Mouse (Mus musculus) left cerebral cortex, postnatal 36 days (tissue): ENCODE data around the gene Slc12a7. TPM values are rescaled to one million over a fixed set of nuclear protein-coding genes. Genes with fewer than 3 reads are reported as not detected.

ENCODE experiments used
- DNase-seq, 2 experiments: peaks; one replicate each; pipeline ENCODE4 v3.0.0; 2021 to 2022; ENCODE audit warnings: low spot score in 2 of 2, mixed read lengths in 1 of 2
- intact Hi-C: fragments of 180-260 bp; cut with DNase I; formaldehyde crosslinking; loops from one replicate; pipeline ENCODE4 v1.15.1; 2025
- total RNA-seq, 2 experiments: library from RNA; stranded (reverse); gene quantifications; 2 replicates each; pipeline ENCODE4 v1.2.3; 2021

Slc12a7 gene
- total RNA-seq, 2 experiments from 2014 or later, result 3.6 to 3.8 TPM

DNA sequence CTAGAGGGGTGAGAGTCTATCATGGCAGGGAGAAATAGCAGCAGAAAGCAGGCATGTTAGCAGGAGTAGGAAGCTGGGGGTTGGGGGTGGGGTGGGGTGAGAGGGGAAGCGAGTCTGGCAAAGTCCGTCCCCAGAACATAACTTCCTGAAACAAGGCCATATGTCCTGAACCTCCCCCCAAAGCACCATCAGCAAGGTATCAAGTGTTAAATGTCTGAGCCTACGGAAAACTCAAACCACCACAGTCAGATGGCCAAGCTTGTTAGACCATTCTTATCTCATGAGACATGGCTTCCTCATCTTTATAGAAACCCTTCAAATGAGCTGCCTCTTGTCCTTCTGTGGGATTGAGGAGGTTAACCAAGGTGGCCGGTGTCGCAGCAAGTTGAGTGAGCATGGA, 60.3 kb downstream of the Slc12a7 start:
- no peak for DNase-seq
- intact Hi-C loops, result no loop called here

DNA sequence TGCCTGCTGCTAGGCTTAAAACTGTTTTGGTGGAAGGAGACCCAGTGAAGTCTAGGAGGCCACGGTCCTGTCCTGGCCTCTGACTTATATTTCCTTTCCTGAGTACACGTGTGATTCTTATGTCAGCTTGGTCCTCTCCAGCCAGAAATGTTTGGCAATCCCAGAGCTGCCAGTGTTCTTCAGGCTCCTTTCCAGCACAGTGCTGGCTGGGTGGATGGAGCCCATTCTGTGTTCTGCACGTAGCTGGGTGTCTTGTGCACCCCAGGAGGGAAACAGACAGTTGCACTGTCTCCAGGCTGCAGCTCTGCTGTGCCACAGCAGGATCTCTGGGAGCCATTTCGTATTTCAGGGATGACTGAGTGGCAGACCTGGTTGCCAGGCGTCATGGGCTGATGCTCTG, 66.2 kb downstream of the Slc12a7 start:
- DNase-seq, result no peak
- intact Hi-C loops, result no loop called here

DNA sequence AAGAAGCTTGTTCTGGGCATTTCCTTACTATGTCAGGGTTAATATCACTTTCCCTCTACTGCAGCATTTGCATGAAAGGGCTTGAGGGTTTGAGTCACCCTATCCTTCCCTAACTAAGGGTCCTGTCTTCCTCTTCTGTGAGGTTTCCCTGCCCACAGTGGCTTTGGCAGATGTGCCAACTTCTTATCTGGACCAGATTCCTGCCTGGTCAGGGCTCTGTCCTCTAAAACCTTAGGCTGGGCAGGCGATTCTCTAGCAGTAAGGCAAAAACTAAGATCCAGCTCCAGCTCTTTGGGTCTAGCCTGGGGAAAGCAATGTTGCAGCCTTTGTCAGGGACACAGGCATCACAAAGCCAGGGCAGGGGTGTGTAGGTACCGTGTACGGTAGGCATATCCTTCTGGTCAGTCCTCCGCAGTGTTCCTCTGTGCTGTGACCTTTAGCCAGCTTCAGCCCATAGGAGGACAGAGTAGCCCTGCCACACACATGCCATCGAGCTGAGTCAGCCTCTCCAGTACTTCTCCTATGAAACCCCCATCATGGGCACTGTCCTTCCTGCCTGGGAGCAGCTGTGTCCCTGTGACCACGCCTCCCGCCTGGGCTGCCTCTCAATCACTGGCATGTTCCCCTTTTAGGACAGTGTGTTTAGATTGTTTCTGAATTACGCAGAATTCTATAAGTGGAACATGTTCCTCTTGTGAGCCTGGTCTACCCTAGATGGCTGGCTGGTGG, 70.7 kb downstream of the Slc12a7 start:
- no peak for DNase-seq
- intact Hi-C loops, result no loop called here

DNA sequence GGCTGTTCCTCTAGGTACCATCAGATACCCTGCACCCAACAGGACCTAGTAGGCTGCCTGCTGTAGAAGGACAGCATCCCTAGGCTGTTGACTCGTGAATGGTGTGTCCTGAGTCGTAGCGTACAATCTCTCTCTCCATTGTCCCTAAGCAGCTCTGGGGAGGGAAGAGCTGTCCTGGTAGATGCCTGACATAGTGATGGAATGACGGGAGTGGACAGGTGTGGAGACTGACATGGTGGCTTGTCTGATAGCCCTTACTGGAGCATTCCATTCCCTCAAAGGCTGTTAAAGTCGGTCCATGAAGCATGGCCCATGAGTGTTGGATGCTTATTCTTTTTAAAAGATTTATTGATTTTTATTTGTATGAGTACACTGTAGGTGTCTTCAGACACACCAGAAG, 72.0 kb downstream of the Slc12a7 start:
- DNase-seq, result no peak
- intact Hi-C loops, result no loop called here

DNA sequence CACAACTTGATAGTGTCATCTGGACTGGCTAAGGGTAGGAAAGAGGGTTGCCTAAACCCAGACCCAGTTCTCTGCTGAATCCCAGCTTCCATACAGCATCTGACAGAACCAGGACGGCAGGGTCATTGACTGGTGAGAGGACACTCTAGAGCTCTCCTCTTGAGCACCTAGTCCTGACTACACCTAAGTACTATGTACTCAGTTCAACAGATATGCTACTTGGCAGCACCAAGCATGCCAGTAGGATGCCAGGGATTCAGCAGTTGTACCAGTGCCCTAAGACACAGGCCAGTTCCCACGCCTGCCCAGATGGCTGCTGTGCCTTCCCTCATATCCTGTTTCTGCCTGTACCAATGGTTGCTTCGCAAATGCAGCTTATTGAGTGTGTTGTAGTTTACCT, 80.0 kb downstream of the Slc12a7 start:
- no peak for DNase-seq
- intact Hi-C loops, result no loop called here

DNA sequence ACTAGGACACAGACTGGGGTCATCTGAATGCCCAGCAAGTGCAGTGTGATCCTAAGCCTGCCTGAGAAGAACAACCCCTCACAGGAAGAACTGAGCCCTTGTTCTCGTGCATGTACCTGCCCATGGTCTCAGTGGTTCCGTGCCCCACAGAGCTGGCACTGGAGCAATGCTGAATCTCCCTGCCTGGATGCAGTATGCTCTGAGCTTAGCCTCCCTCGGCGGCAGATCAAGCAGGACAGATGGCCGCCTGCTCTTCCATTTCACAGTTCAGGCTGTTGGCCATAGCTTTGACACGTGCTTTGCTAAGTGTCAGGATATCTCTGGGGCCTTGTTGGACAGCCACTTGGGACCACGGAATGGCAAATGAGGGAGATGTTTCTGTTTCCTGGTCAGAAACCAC, 81.3 kb downstream of the Slc12a7 start:
- intact Hi-C loops, result no loop called here
- DNase-seq, result no peak

DNA sequence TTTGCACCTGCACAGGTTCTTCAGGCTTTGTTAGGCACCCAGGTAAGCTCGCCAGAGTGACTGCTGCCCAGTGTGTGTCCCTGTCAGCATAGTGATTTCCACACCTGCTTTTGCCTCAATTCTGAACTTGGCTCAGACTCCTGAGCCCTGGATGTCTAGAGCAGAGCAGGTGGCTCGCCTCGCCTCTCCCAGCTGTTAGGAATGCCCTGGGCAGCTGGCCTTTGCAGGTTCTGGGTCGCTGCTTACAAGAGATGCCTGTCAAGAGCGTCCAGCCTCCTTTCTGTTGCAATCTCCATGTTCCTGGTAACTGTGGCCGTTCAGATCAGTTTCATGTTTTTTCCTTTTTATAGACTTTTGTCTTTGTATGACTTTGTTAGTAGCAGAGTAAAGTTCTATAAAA, 83.4 kb downstream of the Slc12a7 start:
- intact Hi-C loops, result no loop called here
- DNase-seq, result no peak

DNA sequence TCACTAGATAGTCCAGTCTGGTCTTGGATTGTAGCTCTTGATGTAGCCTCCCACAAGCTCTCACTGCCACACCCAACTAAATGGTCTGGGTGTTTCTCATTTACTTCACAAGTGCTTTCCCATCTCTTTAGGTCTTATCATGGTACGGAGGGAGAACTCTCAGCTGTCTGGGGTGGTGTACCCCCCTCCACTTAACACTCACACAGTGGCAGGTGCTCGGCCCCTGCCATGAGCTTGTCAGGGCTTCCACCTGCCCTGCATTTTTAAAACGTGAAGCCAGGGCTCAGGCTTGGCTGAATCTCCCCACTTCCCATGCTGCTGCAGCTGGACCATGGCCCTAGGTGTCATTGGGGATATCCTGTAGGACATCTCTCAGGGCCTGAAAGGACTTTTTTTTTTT, 86.0 kb downstream of the Slc12a7 start:
- intact Hi-C loops, result no loop called here
- no peak for DNase-seq

DNA sequence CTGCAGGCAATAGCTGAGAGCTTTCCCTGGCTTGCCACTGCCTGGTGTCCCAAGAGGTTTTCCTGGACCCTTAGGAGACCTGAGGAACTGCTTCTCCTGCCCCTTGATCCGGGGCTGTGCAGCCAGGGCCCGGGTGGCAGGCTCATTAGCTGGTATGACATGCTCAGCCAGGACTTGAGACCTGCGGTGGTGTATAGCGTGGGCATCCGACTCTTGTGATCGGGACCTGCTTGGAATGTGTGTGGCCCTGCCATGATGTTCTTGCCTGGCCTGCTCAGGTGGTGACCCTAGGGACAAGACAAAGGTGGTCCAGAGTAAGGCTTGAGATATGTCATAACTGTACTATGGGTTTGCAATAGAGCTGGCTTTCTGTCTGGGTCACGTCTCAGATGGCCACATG, 88.4 kb downstream of the Slc12a7 start:
- DNase-seq, result no peak
- intact Hi-C loops, result loop anchor here (2.0 kb wide), 1 partner anchor 102 kb away; no protein-coding TSS in a partner anchor

DNA sequence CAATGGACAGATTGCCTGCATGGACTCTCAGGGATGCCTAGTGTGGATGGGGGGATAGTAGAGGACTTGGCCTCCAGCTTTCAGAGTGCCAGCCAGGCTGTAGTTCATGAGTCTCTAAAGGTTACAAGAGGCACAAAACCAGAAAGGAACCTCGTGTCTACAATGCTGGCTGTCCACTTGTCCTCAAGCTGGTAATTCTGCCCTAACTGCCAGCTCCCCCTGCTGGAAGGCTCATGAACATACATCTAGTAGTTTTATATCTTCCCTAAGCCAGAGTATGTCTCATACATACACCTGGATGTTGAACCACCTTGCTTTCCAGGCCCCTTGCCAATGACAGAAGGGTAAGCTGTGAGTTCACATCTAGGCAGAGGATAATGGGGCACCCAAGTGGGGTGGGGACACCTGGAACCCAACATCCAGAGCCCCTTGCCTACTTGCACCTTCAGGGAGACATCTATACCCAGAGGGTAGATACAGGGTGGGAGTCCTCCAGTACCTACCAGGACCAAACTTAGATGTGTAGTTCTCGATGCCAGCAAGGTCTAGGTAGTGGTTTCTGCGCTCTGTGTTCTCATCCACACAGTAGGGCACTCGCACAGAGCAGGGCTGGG, 89.4 kb downstream of the Slc12a7 start:
- DNase-seq, result peak in 1 of 2 experiments; percentile 54
- intact Hi-C loops, result no loop called here

DNA sequence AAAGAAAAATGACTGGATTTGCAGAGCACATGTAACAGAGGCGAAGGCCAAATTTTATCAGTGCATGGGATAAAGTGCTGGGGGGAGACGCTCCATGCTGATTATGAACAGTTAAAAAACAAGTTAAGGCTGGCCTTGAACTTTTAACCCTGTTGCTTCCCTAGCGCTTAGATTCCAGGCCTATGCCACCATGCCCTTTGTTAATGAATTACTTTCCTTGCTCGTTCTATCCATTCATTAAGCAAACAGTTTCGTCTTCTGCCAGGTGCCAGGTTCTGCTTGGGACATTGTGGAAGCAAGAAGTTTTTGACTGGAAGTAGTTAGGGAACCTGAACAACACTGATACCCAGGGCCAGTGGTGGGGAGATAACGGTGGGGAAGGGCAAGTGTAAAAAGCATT, 90.8 kb downstream of the Slc12a7 start:
- intact Hi-C loops, result no loop called here
- no peak for DNase-seq

DNA sequence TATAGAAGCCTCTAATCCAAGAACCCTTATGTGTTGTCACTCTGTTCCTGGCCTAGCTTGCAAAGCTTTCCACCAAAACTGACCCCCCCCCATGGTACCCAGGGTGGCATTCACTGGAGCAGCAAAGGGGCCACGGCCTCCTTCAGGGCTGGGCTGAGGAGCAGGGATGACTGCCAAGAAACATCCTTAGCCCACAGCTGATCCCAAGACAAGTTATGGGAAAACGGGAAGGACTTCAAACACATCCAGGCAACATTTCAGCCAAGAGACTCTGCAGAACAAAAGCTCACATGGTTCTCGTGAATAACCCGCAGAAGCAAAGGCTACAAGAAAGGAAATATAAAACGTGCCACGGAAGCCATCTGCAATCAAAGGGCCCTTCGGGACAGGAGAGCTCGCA, 94.3 kb downstream of the Slc12a7 start:
- intact Hi-C loops, result no loop called here
- DNase-seq, result no peak

DNA sequence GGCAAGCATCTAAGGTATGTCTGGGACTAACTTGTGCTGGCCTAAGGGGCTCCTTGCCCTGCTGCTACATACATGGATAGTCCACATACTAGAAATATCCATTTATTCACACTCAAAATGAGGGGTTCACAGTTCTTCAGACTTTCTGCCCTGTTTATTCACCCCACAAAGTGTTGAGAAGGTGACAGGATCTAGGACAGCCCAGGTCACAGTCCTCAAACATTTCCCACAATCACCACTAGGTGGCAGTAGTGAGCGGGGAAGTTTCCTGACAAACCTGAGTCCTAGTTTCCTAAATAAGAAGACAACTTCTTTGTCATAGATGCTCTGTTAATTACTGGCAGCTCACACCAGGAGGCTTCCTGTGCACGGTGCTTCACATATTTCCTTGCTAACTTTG, 98.6 kb downstream of the Slc12a7 start:
- intact Hi-C loops, result loop anchor here (1.0 kb wide), 1 partner anchor 76 kb away; no protein-coding TSS in a partner anchor
- DNase-seq, result peak; percentile 29 to 33

DNA sequence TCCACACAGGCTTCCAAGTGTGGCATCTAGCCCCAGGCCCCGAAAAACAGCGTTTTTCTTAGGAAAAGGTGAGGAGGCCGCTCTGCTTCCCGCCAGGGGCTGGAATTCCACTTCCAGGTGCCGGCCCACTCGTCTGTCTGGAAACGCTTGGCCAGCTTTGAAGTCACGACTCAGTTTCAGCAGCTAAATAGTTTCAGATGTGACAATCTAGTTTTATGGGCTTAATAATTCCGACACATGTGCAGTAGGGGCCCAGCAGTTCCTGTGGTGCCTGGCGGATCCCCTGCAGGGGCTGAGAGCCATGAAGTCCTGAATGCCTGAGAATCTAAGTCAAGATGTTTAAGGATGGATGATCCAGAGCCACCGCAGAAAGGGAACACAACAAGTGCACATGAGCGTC, 100.9 kb downstream of the Slc12a7 start:
- no peak for DNase-seq
- intact Hi-C loops, result no loop called here

DNA sequence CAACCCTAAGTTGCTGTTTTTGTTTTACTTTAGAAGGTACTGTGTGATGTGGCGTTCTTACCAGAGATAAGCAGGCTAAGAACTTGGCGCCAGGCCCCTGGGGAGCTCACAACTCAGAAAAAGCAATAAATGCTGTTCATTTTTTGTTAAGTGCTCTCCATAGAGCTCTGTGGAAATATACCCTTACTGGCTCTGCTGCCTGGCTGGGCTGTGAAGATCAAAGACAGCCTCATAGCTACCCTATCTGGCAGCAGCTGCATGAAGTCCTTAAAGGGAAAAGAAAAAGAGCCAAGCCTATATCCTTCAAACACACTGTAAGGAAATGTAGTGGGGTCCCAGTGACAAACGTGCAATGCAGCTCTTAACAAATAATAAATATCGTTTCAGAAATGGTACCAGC, 102.9 kb downstream of the Slc12a7 start:
- intact Hi-C loops, result no loop called here
- no peak for DNase-seq

DNA sequence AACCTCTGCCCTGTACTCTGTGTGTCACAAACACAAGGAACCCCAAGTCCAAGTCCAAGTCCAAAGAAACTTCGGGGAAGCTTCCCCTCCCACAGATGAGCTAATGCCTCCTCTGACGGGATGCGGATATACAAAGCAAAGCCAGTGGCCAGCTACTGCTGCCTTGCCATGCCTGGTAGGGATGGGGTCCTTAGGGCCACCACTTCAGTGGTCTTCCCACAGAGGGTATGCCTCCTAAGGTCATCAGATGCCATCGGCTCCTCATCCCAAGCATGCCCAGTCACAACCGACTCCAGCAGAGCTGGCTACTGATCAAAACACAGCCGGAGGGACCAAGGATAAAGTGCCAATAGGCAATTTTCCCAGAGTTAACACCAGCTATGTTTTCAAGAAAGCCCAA, 103.6 kb downstream of the Slc12a7 start:
- no peak for DNase-seq
- intact Hi-C loops, result no loop called here

DNA sequence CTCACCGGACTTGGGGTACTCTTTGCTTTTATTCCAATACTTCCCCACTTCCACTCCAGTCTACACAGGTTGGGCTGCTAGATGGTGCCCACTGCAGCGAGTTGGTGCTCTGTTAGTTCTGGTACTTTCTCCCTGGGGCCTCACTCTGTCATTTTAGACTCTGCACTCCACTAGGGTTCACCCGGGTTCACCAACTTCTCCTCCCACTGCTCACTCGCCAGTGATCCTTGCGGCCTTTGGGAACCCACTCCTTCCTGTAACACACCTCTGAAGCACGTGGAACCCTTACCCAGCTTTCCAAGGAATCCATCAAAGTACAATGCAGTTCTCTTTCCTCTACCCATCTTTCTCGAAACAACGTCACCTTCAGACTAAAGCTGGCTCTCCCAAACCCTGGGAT, 104.8 kb downstream of the Slc12a7 start:
- DNase-seq, result no peak
- intact Hi-C loops, result no loop called here

DNA sequence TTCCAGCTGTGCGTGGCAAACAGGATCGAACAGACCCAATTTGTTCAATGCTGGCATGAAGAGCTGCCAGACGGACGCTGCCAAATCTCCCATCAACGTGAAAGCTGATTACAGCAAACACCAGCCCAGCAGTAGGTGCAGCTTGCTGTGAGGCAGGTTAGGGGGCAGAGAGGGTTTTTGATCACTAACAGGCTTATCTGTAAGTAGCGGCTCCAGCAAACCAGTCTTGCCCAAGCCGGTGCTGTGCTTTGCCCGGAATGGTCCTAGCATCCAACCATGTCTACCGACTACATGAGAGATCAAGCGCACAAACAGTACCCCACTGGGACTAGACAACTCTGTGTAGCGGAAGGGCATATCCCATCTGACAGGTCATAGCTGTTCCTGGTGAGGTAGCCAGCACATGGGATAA, 106.2 kb downstream of the Slc12a7 start:
- intact Hi-C loops, result no loop called here
- DNase-seq, result no peak

DNA sequence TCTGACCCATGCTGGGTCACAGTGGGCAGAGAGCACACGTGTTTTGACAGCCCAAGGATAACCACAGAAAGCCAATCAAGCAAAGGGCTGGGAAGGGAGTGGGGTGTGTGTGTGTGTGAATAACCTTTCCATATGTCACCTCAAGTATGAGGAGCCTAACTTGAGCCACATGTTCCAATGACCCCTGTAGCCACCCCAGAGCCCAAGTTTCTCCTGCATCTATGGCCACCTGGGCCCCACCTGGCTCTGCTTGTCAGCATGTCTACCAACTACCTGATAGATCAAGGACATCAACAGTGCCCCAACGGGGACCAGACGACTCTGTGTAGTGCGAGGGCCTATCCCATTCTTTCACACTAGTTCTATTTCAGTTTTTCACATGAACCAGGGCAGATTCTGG, 106.8 kb downstream of the Slc12a7 start:
- DNase-seq, result no peak
- intact Hi-C loops, result no loop called here

DNA sequence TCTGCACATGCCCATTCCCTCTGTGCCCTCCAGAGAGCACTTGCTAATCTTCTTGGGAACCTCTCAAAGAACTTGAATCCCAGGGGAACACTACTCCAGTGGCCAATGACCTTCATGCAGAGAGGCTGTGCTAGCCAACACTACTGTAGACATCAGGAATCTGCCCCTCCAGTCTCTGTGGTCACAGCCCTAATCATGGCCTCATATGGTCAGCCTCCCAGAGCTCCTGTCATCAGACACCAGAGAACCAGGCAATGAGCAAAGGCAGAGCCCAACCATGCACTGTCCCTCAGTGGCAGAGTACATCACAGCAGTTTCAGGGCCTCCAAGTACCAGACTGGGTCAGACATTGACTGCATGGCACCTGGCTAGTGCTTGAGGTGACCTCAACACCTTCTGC, 109.8 kb downstream of the Slc12a7 start:
- DNase-seq, result no peak
- intact Hi-C loops, result no loop called here

DNA sequence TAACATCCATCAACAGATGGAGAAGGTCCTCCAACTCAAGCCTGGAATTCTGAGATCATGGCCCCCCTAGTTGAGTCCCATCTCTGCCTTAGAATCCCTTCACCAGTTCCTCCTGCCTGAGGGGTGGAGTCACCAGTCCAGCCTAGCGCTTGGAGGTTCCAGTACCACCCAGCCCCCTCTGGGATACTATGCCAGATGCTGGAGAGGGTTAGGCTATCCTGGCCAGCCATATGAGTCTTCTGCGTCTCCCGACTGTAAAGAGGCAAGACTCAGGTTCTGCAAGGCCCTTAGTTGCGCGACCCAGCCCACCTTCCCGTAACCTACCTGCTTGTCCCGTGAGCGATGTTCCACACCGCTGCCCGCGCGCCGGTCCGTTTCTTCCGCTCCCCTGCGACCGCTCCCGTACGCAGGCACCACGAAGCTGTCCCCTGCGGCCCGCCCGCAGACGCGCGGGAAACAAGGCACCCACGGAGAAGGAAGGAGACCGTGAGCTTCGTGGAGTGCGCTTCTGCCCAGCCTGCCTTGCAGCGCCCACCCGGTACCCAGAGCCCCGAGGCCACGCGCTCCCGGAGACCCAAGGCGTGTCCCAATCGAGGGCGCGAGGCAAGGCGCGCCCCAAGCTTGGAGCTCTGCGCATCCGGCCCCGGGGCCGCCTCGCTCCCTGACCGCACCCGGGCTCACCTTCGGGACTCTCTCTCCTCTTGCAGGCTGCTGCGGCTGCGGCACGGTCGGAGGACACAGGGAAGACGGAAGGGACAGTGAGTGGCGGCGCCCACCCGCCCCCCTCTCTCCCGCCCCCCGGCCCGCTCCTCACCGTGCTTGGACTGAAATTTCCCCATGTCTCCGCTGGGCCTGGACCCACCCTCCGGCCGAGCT, 113.9 kb downstream of the Slc12a7 start:
- intact Hi-C loops, result no loop called here
- peak in 1 of 2 experiments; percentile 14 for DNase-seq
